Mouse (Mus musculus) bone marrow, adult 2 months (tissue): ENCODE results near the gene Trim71. TPM values are rescaled to one million over a fixed set of nuclear protein-coding genes. Genes with fewer than 3 reads are reported as not detected.

Experiments used
- H3K27ac ChIP-seq: fragments of 200-500 bp; 2 replicates; pipeline ENCODE4 v1.5.1; 2012; ENCODE audit warnings: low read depth, mild to moderate bottlenecking, control low read depth, inconsistent platforms, low read length; ENCODE audit not compliant: control insufficient read depth, poor library complexity, insufficient read depth
- H3K4me1 ChIP-seq: fragments of 200-500 bp; 2 replicates; pipeline ENCODE4 v1.6.1; 2011; ENCODE audit warnings: low read length; ENCODE audit not compliant: control insufficient read depth, insufficient read depth
- H3K4me3 ChIP-seq: fragments of 200-500 bp; replicated peaks from 2 replicates; pipeline ENCODE3; 2011; ENCODE audit warnings: mild to moderate bottlenecking, low read depth, low read length, control low read depth; ENCODE audit not compliant: control insufficient read depth
- CTCF ChIP-seq: fragments of 200-500 bp; IDR thresholded peaks from 2 replicates; pipeline ENCODE4 v1.5.1; 2011; ENCODE audit warnings: low read length, control low read depth; ENCODE audit not compliant: control insufficient read depth, insufficient read depth
- POLR2A ChIP-seq: fragments of 200-500 bp; IDR thresholded peaks from 2 replicates; pipeline ENCODE4 v1.6.1; 2011; ENCODE audit warnings: low read depth, mild to moderate bottlenecking, control low read depth, low read length, borderline replicate concordance; ENCODE audit not compliant: control insufficient read depth
- WGBS: fragments of 180-500 bp; shearing (Covaris S2); methylation state at CpG from one replicate; pipeline ENCODE4 v1.1.7; 2018; 5-methylcytosine and 5-hydroxymethylcytosine counted together
- polyA plus RNA-seq: library from polyadenylated mRNA; stranded (reverse); fragments of >200 nt; gene quantifications from 2 replicates; pipeline ENCODE4 v1.2.4, GENCODE M21; 2011; ENCODE audit warnings: low replicate concordance; ENCODE audit not compliant: missing spikeins, insufficient read depth, insufficient read length

Trim71 gene
- polyA plus RNA-seq, 1 experiment, result 4.1 TPM

GRCm38 (mm10) chr9:114536628-114537027 lies 27.5 kb downstream of the Trim71 start:
- no peak for TF ChIP-seq POLR2A
- TF ChIP-seq CTCF, result no peak
- no peaks in the 10 kb centered on the region for H3K4me1 ChIP-seq
- 81% methylated on average over 2 of the region's 2 CpGs for WGBS
- no peak overlapping the region for H3K27ac ChIP-seq
- H3K4me3 ChIP-seq, result no peak overlapping the region

- no peak for TF ChIP-seq POLR2A
- TF ChIP-seq CTCF, result no peak
- H3K27ac ChIP-seq, result no peak overlapping the region
- 87% methylated on average over 9 of the region's 9 CpGs for WGBS
- no peak overlapping the region for H3K4me3 ChIP-seq
- no peaks in the 10 kb centered on the region for H3K4me1 ChIP-seq
These were observed 29.2 kb downstream of the Trim71 start for GRCm38 (mm10) chr9:114534747-114535517.

- 65% methylated on average over 4 of the region's 4 CpGs for WGBS
- H3K27ac ChIP-seq, result no peak overlapping the region
- no peak overlapping the region for H3K4me3 ChIP-seq
- TF ChIP-seq CTCF, result no peak
- TF ChIP-seq POLR2A, result no peak
- H3K4me1 ChIP-seq, result no peaks in the 10 kb centered on the region
These were observed 30.3 kb downstream of the Trim71 start for GRCm38 (mm10) chr9:114533848-114534247.

- 81% methylated on average over 11 of the region's 11 CpGs for WGBS
- H3K4me1 ChIP-seq, result no peaks in the 10 kb centered on the region
- TF ChIP-seq CTCF (no peak), POLR2A (no peak)
- H3K4me3 ChIP-seq, result no peak overlapping the region
- no peak overlapping the region for H3K27ac ChIP-seq
These were observed 32.9 kb downstream of the Trim71 start for GRCm38 (mm10) chr9:114531276-114531675.

- no peak overlapping the region for H3K27ac ChIP-seq
- 79% methylated on average over 9 of the region's 9 CpGs for WGBS
- H3K4me3 ChIP-seq, result no peak overlapping the region
- no peaks in the 10 kb centered on the region for H3K4me1 ChIP-seq
- TF ChIP-seq CTCF (no peak), POLR2A (no peak)
These were observed 35.5 kb downstream of the Trim71 start for GRCm38 (mm10) chr9:114528680-114529048.

GRCm38 (mm10) chr9:114527992-114528679 lies 36.0 kb downstream of the Trim71 start:
- no peak for TF ChIP-seq POLR2A
- no peak for TF ChIP-seq CTCF
- no peak overlapping the region for H3K27ac ChIP-seq
- H3K4me1 ChIP-seq, result no peaks in the 10 kb centered on the region
- no peak overlapping the region for H3K4me3 ChIP-seq
- 45% methylated on average over 17 of the region's 17 CpGs for WGBS

- no peak overlapping the region for H3K27ac ChIP-seq
- no peak overlapping the region for H3K4me3 ChIP-seq
- 7% methylated on average over 16 of the region's 16 CpGs for WGBS
- TF ChIP-seq POLR2A (no peak), CTCF (no peak)
- no peaks in the 10 kb centered on the region for H3K4me1 ChIP-seq
These were observed 37.1 kb downstream of the Trim71 start for GRCm38 (mm10) chr9:114527085-114527484.

- TF ChIP-seq CTCF (no peak), POLR2A (no peak)
- no peak overlapping the region for H3K27ac ChIP-seq
- no peak overlapping the region for H3K4me3 ChIP-seq
- no peaks in the 10 kb centered on the region for H3K4me1 ChIP-seq
- 67% methylated on average over 8 of the region's 8 CpGs for WGBS
These were observed 37.6 kb downstream of the Trim71 start for GRCm38 (mm10) chr9:114526581-114526980.
